Mouse (Mus musculus): Measurements from ENCODE around the gene Ncln.
A peak's percentile ranks its signal among the peaks of the same experiment; 100 is the strongest.
"Not testable (repeated sequence)": the region's sequence is repeated elsewhere in the genome, so short reads cannot be mapped to it uniquely, and the experiment has no call there.

The Ncln gene

GRCm38 (mm10) chr10:81460471-81460870 lies 35.7 kb downstream of the Ncln start:
- no peak for DNase-seq

GRCm38 (mm10) chr10:81459399-81459798 lies 36.8 kb downstream of the Ncln start:
- no peak for DNase-seq

GRCm38 (mm10) chr10:81458267-81458666 lies 37.9 kb downstream of the Ncln start:
- no peak for DNase-seq

- DNase-seq, result no peak
Observed at GRCm38 (mm10) chr10:81457624-81458023, 38.6 kb downstream of the Ncln start.

- no peak for DNase-seq
Observed at GRCm38 (mm10) chr10:81456983-81457563, 39.1 kb downstream of the Ncln start.

GRCm38 (mm10) chr10:81455181-81455895 lies 40.9 kb downstream of the Ncln start, which contains the start of gene Nfic:
TSS of gene Nfic (minus strand) at chr10:81455635.
- DNase-seq, result no peak

- DNase-seq, result no peak
Observed at GRCm38 (mm10) chr10:81454106-81454505, 42.1 kb downstream of the Ncln start.

GRCm38 (mm10) chr10:81452947-81453288 lies 43.3 kb downstream of the Ncln start:
- DNase-seq, result no peak

GRCm38 (mm10) chr10:81452237-81452946 lies 43.8 kb downstream of the Ncln start:
- no peak for DNase-seq

- DNase-seq, result no peak
Observed at GRCm38 (mm10) chr10:81451365-81451745, 44.8 kb downstream of the Ncln start.

- no peak for DNase-seq
Observed at GRCm38 (mm10) chr10:81450641-81451364, 45.4 kb downstream of the Ncln start.

- peak; percentile 91 for DNase-seq
Observed at GRCm38 (mm10) chr10:81450140-81450539, 46.1 kb downstream of the Ncln start.

GRCm38 (mm10) chr10:81445516-81445915 lies 50.7 kb downstream of the Ncln start:
- not testable (repeated sequence) for DNase-seq

- DNase-seq, result no peak
Observed at GRCm38 (mm10) chr10:81441019-81441418, 55.2 kb downstream of the Ncln start.

All from retina, postnatal 1 day (tissue).